Mouse (Mus musculus): ENCODE measurements at regions not wholly inside any gene's neighbourhood (a gene's known extent, or its start where the extent isn't known, plus 50 kb on each side); places are given as distances from the start of the nearest gene placed in this dataset.

- Histone ChIP-seq H3K36me3 (replicated peaks) (no peaks in the 10 kb centered on the region), H3K4me1 (no peaks in the 10 kb centered on the region), H3K9me3 (no peaks in the 10 kb centered on the region), H3K4me3 (no peak overlapping the region), H3K27ac (replicated peaks) (no peak overlapping the region), H3K27me3 (replicated peaks; ENCODE audit: low read depth, poor library complexity, severe bottlenecking) (no peaks in the 10 kb centered on the region)
- DNase-seq (ENCODE audit: low spot score), result no peak
- WGBS, result 83% methylated on average over 7 of the region's 7 CpGs
Measured at GRCm38 (mm10) chr15:93189266-93189855, 85.6 kb downstream of the Gxylt1 start.

GRCm38 (mm10) chr15:93176221-93176620, 98.8 kb downstream of the Gxylt1 start:
- Histone ChIP-seq H3K36me3 (replicated peaks) (no peaks in the 10 kb centered on the region), H3K27ac (replicated peaks) (no peak overlapping the region), H3K9me3 (no peaks in the 10 kb centered on the region), H3K4me1 (no peaks in the 10 kb centered on the region), H3K4me3 (no peak overlapping the region), H3K27me3 (replicated peaks; ENCODE audit: low read depth, poor library complexity, severe bottlenecking) (no peaks in the 10 kb centered on the region)
- 85% methylated on average over 5 of the region's 5 CpGs for WGBS
- no peak for DNase-seq (ENCODE audit: low spot score)

- Histone ChIP-seq H3K27ac (replicated peaks) (no peak overlapping the region), H3K4me1 (no peaks in the 10 kb centered on the region), H3K36me3 (replicated peaks) (no peaks in the 10 kb centered on the region), H3K27me3 (replicated peaks; ENCODE audit: low read depth, poor library complexity, severe bottlenecking) (no peaks in the 10 kb centered on the region), H3K9me3 (no peaks in the 10 kb centered on the region), H3K4me3 (no peak overlapping the region)
- 83% methylated on average over 3 of the region's 3 CpGs for WGBS
- DNase-seq (ENCODE audit: low spot score), result no peak
Measured at GRCm38 (mm10) chr15:93168784-93169183, 106.2 kb downstream of the Gxylt1 start.

- H3K4me3 ChIP-seq, result no peak overlapping the region
- peaks cover 1% of the 10 kb centered on the region; the same call in 1 of the 2 replicates for H3K4me1 ChIP-seq
- 94% methylated on average over 9 of the region's 9 CpGs for WGBS
Measured at GRCm38 (mm10) chr15:93167451-93167850, 107.5 kb downstream of the Gxylt1 start.

GRCm38 (mm10) chr15:93161924-93162910, 112.8 kb downstream of the Gxylt1 start:
- Histone ChIP-seq H3K27ac (replicated peaks) (no peak overlapping the region), H3K27me3 (replicated peaks; ENCODE audit: low read depth, poor library complexity, severe bottlenecking) (no peaks in the 10 kb centered on the region), H3K4me1 (peaks cover 9% of the 10 kb centered on the region; the same call in 1 of the 2 replicates), H3K4me3 (no peak overlapping the region), H3K36me3 (replicated peaks) (no peaks in the 10 kb centered on the region), H3K9me3 (no peaks in the 10 kb centered on the region)
- WGBS, result 77% methylated on average over 25 of the region's 25 CpGs
- peak; percentile 15 for DNase-seq (ENCODE audit: low spot score)

More at GRCm38 (mm10) chr15:93167451-93167850, 107.5 kb downstream of the Gxylt1 start:
- Histone ChIP-seq H3K36me3 (replicated peaks) (no peaks in the 10 kb centered on the region), H3K27ac (replicated peaks) (no peak overlapping the region), H3K27me3 (replicated peaks; ENCODE audit: low read depth, poor library complexity, severe bottlenecking) (no peaks in the 10 kb centered on the region), H3K9me3 (no peaks in the 10 kb centered on the region)
- no peak for DNase-seq (ENCODE audit: low spot score)

- Histone ChIP-seq H3K36me3 (replicated peaks) (no peaks in the 10 kb centered on the region), H3K4me1 (peaks cover 9% of the 10 kb centered on the region; the same call in 1 of the 2 replicates), H3K27me3 (replicated peaks; ENCODE audit: low read depth, poor library complexity, severe bottlenecking) (no peaks in the 10 kb centered on the region), H3K4me3 (no peak overlapping the region), H3K9me3 (no peaks in the 10 kb centered on the region), H3K27ac (replicated peaks) (no peak overlapping the region)
- WGBS, result 72% methylated on average over 7 of the region's 7 CpGs
- DNase-seq (ENCODE audit: low spot score), result peak; percentile 20
Measured at GRCm38 (mm10) chr15:93161329-93161728, 113.7 kb downstream of the Gxylt1 start.

- no peaks in the 10 kb centered on the region for H3K27me3 ChIP-seq (replicated peaks; ENCODE audit: low read depth, poor library complexity, severe bottlenecking)
- no peak for DNase-seq (ENCODE audit: low spot score)
- no peaks in the 10 kb centered on the region for H3K4me1 ChIP-seq
- H3K4me3 ChIP-seq, result no peak overlapping the region
- H3K27ac ChIP-seq (replicated peaks), result no peak overlapping the region
- no peaks in the 10 kb centered on the region for H3K9me3 ChIP-seq
- WGBS, result 79% methylated on average over 3 of the region's 3 CpGs
- H3K36me3 ChIP-seq (replicated peaks), result no peaks in the 10 kb centered on the region
Measured at GRCm38 (mm10) chr15:93155756-93156155, 119.2 kb downstream of the Gxylt1 start.

- WGBS, result 58% methylated on average over 4 of the region's 4 CpGs
- H3K4me1 ChIP-seq, result no peaks in the 10 kb centered on the region
- no peaks in the 10 kb centered on the region for H3K27me3 ChIP-seq (replicated peaks; ENCODE audit: low read depth, poor library complexity, severe bottlenecking)
- H3K27ac ChIP-seq (replicated peaks), result no peak overlapping the region
- no peaks in the 10 kb centered on the region for H3K9me3 ChIP-seq
- H3K4me3 ChIP-seq, result no peak overlapping the region
- DNase-seq (ENCODE audit: low spot score), result no peak
- no peaks in the 10 kb centered on the region for H3K36me3 ChIP-seq (replicated peaks)
Measured at GRCm38 (mm10) chr15:93154022-93154421, 121.0 kb downstream of the Gxylt1 start.

GRCm38 (mm10) chr15:93144899-93145298, 130.1 kb downstream of the Gxylt1 start:
- whole genome bisulfite sequencing, result 88% methylated on average over 9 of the region's 9 CpGs
- H3K36me3 ChIP-seq (replicated peaks), result no peaks in the 10 kb centered on the region
- H3K4me1 ChIP-seq, result no peaks in the 10 kb centered on the region
- no peaks in the 10 kb centered on the region for H3K27me3 ChIP-seq (replicated peaks; ENCODE audit: low read depth, poor library complexity, severe bottlenecking)
- H3K9me3 ChIP-seq, result no peaks in the 10 kb centered on the region
- H3K4me3 ChIP-seq, result no peak overlapping the region
- H3K27ac ChIP-seq (replicated peaks), result no peak overlapping the region
- DNase-seq (ENCODE audit: low spot score), result no peak

- H3K36me3 ChIP-seq (replicated peaks), result no peaks in the 10 kb centered on the region
- 75% methylated on average over 4 of the region's 4 CpGs for WGBS
- no peaks in the 10 kb centered on the region for H3K27me3 ChIP-seq (replicated peaks; ENCODE audit: low read depth, poor library complexity, severe bottlenecking)
- DNase-seq (ENCODE audit: low spot score), result no peak
- H3K4me3 ChIP-seq, result no peak overlapping the region
- no peak overlapping the region for H3K27ac ChIP-seq (replicated peaks)
- H3K4me1 ChIP-seq, result no peaks in the 10 kb centered on the region
- H3K9me3 ChIP-seq, result no peaks in the 10 kb centered on the region
Measured at GRCm38 (mm10) chr15:93144264-93144663, 130.7 kb downstream of the Gxylt1 start.

- DNase-seq (ENCODE audit: low spot score), result no peak
- no peaks in the 10 kb centered on the region for H3K36me3 ChIP-seq (replicated peaks)
- WGBS, result 78% methylated on average over 18 of the region's 18 CpGs
- no peak overlapping the region for H3K27ac ChIP-seq (replicated peaks)
- no peak overlapping the region for H3K4me3 ChIP-seq
- H3K4me1 ChIP-seq, result no peaks in the 10 kb centered on the region
- no peaks in the 10 kb centered on the region for H3K9me3 ChIP-seq
- no peaks in the 10 kb centered on the region for H3K27me3 ChIP-seq (replicated peaks; ENCODE audit: low read depth, poor library complexity, severe bottlenecking)
Measured at GRCm38 (mm10) chr15:93133379-93133778, 141.6 kb downstream of the Gxylt1 start.

- Histone ChIP-seq H3K4me3 (no peak overlapping the region), H3K27ac (replicated peaks) (no peak overlapping the region), H3K27me3 (replicated peaks; ENCODE audit: low read depth, poor library complexity, severe bottlenecking) (no peaks in the 10 kb centered on the region), H3K9me3 (no peaks in the 10 kb centered on the region), H3K36me3 (replicated peaks) (no peaks in the 10 kb centered on the region), H3K4me1 (no peaks in the 10 kb centered on the region)
- DNase-seq (ENCODE audit: low spot score), result no peak
Measured at GRCm38 (mm10) chr15:93131056-93131455, 143.9 kb downstream of the Gxylt1 start.

- WGBS, result 43% methylated on average over 5 of the region's 5 CpGs
- Histone ChIP-seq H3K36me3 (replicated peaks) (no peaks in the 10 kb centered on the region), H3K27ac (replicated peaks) (no peak overlapping the region), H3K27me3 (replicated peaks; ENCODE audit: low read depth, poor library complexity, severe bottlenecking) (no peaks in the 10 kb centered on the region), H3K4me3 (no peak overlapping the region), H3K4me1 (peaks cover 7% of the 10 kb centered on the region; the same call in 1 of the 2 replicates), H3K9me3 (no peaks in the 10 kb centered on the region)
- no peak for DNase-seq (ENCODE audit: low spot score)
Measured at GRCm38 (mm10) chr15:93125261-93125660, 149.7 kb downstream of the Gxylt1 start.
